Mouse (Mus musculus): ENCODE measurements around the gene Pde1b. TPM values are rescaled to one million over a fixed set of nuclear protein-coding genes. Genes with fewer than 3 reads are reported as not detected.

The Pde1b gene
- total RNA-seq (2018; cell fraction: chromatin; rRNA removed): 1,000 to 10,000 TPM in 2 of 26 experiments, 100 to 1,000 TPM in 24; 472 to 1,466 (median 641) TPM
- 10 to 100 TPM in 9 of 26 experiments, 1 to 10 TPM in 17; 3.8 to 25.8 (median 7.4) TPM for total RNA-seq (2018; cell fraction: cytosol; rRNA removed)
- 100 to 1,000 TPM; 123 to 577 (median 231) TPM for total RNA-seq (2018; cell fraction: nucleus; rRNA removed)
- polyA plus RNA-seq (2018): 11.3 to 21.5 TPM (median 12.8 TPM) in 3 replicates

DNA sequence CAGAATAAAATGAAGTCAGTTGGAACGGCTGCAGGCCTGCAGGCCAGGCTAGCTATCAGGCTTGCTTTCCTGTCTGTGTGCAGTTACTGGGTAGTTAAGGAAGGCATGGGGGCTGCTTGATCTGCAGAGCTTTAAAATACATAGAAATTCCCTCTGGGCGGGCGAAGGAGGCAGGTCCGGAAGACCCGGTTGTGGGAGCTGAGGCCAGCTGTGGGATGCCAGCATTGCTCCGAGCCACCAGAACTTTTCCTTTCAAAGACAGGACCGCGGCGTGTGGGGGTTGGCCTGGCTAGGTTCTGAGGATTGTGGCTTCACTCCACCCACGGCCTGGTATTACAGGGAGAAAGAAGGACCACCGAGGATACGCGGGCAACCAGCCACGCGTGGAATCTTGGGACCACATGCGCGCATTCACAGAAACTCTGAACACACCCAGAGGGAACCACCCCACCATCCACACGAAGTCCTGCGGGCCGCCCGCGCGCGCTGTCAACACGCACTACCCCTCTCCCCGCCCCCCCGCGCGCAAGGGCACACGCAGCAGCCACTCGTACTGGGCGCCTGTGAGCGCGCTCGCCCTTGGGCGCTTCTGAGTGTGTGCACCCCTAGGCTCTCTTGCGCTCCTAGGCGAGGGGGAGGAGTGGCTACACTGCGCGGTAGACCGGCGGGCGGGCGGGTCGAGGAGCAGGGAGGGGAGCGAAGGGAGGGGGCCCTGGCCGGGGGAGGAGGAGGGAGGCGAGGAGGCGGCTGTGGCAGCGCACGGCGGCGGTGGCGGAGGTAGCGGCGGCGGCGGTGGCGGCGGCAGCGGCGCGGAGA is at the start of gene Pde1b:
Gene Pde1b, plus strand, starts transcription at position 600 of the 816 bp plus-strand sequence.
- 13% methylated on average over 46 of the region's 63 CpGs for WGBS (ENCODE audit: missing documents)
- Histone ChIP-seq H3K27ac (no peak within 1 kb of the TSS), H3K36me3 (ENCODE audit: inconsistent target) (peaks cover 63% of the 10 kb centered on the region), H3K79me2 (ENCODE audit: inconsistent target) (no peaks in the 10 kb centered on the region), H3K4me3 (ENCODE audit: inconsistent target) (no peak within 1 kb of the TSS)

- 1% methylated on average over 13 of the region's 13 CpGs for WGBS (ENCODE audit: missing documents)
- peaks cover 51% of the 10 kb centered on the region for H3K79me2 ChIP-seq (ENCODE audit: inconsistent target)
- H3K4me3 ChIP-seq (ENCODE audit: inconsistent target): peak within 1 kb of the TSS; percentile 75
- H3K36me3 ChIP-seq (ENCODE audit: inconsistent target): peaks cover 29% of the 10 kb centered on the region; the same call in 1 of the 2 replicates
- H3K27ac ChIP-seq: peak within 1 kb of the TSS; percentile 85
These were observed 49.1 kb upstream of the Pde1b start, which contains the start of gene Nckap1l for GRCm38 (mm10) chr15:103453551-103454218. Gene Nckap1l (plus strand): TSS chr15:103453794.

DNA sequence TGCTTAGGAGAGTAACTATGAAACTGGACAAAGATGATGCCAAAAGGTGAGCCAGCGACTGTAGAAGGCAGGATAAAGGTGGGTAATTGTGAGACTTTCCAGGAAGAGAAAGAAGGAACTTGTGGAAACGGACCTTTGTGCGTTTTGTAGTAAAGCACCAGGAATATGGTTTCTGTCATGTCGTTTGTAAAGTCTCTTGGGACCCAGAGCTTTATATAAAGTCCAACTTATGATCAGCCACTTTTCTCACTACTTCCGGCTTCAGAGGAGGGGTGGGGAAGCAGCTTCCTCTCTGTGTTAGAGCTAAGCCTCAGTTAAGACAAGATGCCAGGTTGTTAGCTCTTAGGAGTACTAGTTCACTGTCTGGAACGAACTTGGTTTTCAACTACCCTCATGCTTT is 48.4 kb upstream of the Pde1b start:
- Histone ChIP-seq H3K4me3 (ENCODE audit: inconsistent target) (peak overlapping the region; percentile 75), H3K36me3 (ENCODE audit: inconsistent target) (peaks cover 37% of the 10 kb centered on the region; the same call in 1 of the 2 replicates), H3K79me2 (ENCODE audit: inconsistent target) (peaks cover 59% of the 10 kb centered on the region), H3K27ac (peak overlapping the region; percentile 85)
- WGBS (ENCODE audit: missing documents): 8% methylated on average over 6 of the region's 6 CpGs

GRCm38 (mm10) chr15:103462539-103463261 is 40.1 kb upstream of the Pde1b start:
- 23% methylated on average over 7 of the region's 7 CpGs for WGBS (ENCODE audit: missing documents)
- H3K27ac ChIP-seq: peak overlapping the region; percentile 70
- H3K4me3 ChIP-seq (ENCODE audit: inconsistent target): no peak overlapping the region

DNA sequence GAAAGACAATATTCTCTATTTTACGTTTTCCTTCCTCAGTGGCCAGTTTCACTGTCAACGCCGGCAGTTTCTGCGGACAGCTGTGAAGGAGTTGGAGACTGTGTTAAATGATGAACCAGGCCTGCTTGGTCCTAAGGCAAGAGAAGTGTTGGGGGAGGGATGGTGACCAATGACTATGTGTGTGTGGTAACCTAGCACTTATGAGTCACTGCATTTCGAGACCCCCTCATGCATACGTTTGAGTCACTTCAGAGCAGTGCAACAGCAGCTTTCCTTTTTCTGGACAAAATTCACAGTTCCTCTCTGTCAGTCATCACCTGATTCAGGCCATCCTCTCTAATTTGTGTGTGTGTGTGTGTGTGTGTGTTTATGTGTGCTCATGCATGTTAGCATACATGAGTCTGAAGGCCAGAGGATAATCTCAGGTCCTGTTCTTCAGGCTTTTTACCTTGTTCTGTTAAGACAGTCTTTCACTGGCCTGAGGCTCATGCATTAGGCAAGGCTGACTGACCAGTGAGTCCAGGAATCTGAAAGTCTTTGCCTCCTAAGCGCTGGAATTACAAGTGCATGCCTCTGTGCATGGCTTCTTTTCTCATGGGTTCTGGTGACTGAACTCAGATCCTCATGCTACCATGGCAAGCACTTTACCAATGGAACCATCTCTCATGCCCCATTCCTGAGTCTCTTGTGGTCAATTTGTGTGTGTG is 31.2 kb upstream of the Pde1b start:
- H3K27ac ChIP-seq: peak overlapping the region; percentile 8; the same call in 1 of the 2 replicates
- 53% methylated on average over 6 of the region's 7 CpGs for WGBS (ENCODE audit: missing documents)
- peaks cover 84% of the 10 kb centered on the region for H3K36me3 ChIP-seq (ENCODE audit: inconsistent target)
- no peak overlapping the region for H3K4me3 ChIP-seq (ENCODE audit: inconsistent target)
- H3K79me2 ChIP-seq (ENCODE audit: inconsistent target): peaks cover 61% of the 10 kb centered on the region

More at GRCm38 (mm10) chr15:103462539-103463261, 40.1 kb upstream of the Pde1b start:
- Histone ChIP-seq H3K79me2 (ENCODE audit: inconsistent target) (peaks cover 80% of the 10 kb centered on the region), H3K36me3 (ENCODE audit: inconsistent target) (peaks cover 78% of the 10 kb centered on the region)

DNA sequence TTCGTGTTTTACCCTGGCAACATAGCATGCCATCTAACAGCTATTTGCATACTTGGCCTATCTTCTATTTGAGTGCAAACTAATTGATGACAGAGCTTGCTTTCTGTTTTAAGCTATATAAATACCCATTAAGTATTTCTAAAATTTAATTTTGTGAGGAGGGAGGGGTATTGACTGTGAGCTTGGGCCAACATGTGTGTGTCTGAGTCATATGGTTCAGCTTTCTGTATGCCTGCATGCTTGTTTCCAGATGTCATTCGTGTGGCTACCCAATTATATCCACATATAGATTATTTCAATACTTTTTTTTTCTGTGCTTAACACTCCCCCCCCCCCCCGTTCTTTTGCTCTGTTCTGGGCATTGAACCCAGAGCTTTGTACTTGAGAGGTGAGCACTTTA is 30.6 kb upstream of the Pde1b start:
- 92% methylated on average over 2 of the region's 3 CpGs for WGBS (ENCODE audit: missing documents)
- H3K79me2 ChIP-seq (ENCODE audit: inconsistent target): peaks cover 54% of the 10 kb centered on the region
- peaks cover 77% of the 10 kb centered on the region for H3K36me3 ChIP-seq (ENCODE audit: inconsistent target)
- H3K4me3 ChIP-seq (ENCODE audit: inconsistent target): no peak overlapping the region
- H3K27ac ChIP-seq: no peak overlapping the region

GRCm38 (mm10) chr15:103473182-103473581 is 29.7 kb upstream of the Pde1b start:
- H3K79me2 ChIP-seq (ENCODE audit: inconsistent target): peaks cover 45% of the 10 kb centered on the region
- WGBS (ENCODE audit: missing documents): 98% methylated on average over 7 of the region's 7 CpGs
- H3K36me3 ChIP-seq (ENCODE audit: inconsistent target): peaks cover 76% of the 10 kb centered on the region

DNA sequence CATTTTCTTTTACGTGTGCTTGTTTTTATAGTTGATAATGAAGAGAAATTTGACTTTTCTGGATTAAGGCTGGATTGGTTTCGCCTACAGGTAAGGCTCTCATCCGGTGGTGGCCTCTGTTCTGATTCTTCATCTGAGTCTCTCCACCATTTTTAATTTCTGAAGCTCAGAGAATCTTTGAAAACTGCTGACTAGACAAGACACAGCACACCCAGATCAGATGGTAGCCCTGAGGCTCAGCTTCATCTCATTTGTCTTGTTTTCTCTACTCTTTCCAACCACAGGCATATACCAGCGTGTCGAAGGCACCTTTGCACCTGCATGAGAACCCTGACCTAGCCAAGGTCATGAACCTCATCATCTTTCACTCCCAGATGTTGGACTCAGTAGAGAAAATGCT is 29.1 kb upstream of the Pde1b start:
- WGBS (ENCODE audit: missing documents): 93% methylated on average over 5 of the region's 5 CpGs
- Histone ChIP-seq H3K79me2 (ENCODE audit: inconsistent target) (peaks cover 42% of the 10 kb centered on the region; the same call in 1 of the 2 replicates), H3K36me3 (ENCODE audit: inconsistent target) (peaks cover 77% of the 10 kb centered on the region), H3K4me3 (ENCODE audit: inconsistent target) (no peak overlapping the region), H3K27ac (no peak overlapping the region)

More at GRCm38 (mm10) chr15:103473182-103473581, 29.7 kb upstream of the Pde1b start:
- Histone ChIP-seq H3K4me3 (ENCODE audit: inconsistent target) (no peak overlapping the region), H3K27ac (no peak overlapping the region)

DNA sequence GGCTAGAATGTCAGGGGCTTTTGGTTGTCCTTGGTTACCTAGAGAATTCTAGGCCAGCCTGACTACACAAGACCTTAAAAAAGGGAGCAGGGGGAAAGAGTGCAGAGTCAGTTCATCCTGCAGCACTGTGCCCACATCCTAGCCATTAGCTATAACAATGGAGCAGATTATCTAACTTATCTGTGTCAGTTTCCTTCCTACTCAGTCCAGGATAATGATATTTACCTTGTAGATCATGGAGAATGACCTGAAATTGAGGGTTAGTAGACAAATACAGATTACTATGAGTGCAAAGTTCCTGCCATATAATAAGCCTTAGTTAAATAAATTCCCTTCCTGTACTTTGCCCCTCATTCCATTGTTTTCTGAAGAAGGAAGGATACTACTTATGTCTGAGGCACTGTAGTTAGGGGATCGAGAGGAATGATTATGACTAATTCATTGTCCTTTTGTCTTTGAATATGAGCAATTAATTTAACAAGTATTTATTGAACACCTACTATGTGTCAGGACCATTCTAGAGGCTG is 23.7 kb upstream of the Pde1b start:
- H3K79me2 ChIP-seq (ENCODE audit: inconsistent target): peaks cover 23% of the 10 kb centered on the region; the same call in 1 of the 2 replicates
- WGBS (ENCODE audit: missing documents): 100% methylated on average over 1 of the region's 1 CpGs
- H3K27ac ChIP-seq: no peak overlapping the region
- H3K4me3 ChIP-seq (ENCODE audit: inconsistent target): no peak overlapping the region
- peaks cover 88% of the 10 kb centered on the region for H3K36me3 ChIP-seq (ENCODE audit: inconsistent target)

GRCm38 (mm10) chr15:103480129-103480528 is 22.7 kb upstream of the Pde1b start:
- Histone ChIP-seq H3K36me3 (ENCODE audit: inconsistent target) (peaks cover 88% of the 10 kb centered on the region), H3K79me2 (ENCODE audit: inconsistent target) (peaks cover 28% of the 10 kb centered on the region; the same call in 1 of the 2 replicates), H3K4me3 (ENCODE audit: inconsistent target) (no peak overlapping the region), H3K27ac (no peak overlapping the region)
- 70% methylated on average over 2 of the region's 2 CpGs for WGBS (ENCODE audit: missing documents)

- peaks cover 28% of the 10 kb centered on the region; the same call in 1 of the 2 replicates for H3K79me2 ChIP-seq (ENCODE audit: inconsistent target)
- H3K36me3 ChIP-seq (ENCODE audit: inconsistent target): peaks cover 84% of the 10 kb centered on the region
- WGBS (ENCODE audit: missing documents): 70% methylated on average over 1 of the region's 1 CpGs
- H3K4me3 ChIP-seq (ENCODE audit: inconsistent target): no peak overlapping the region
- no peak overlapping the region for H3K27ac ChIP-seq
These were observed 20.3 kb upstream of the Pde1b start for GRCm38 (mm10) chr15:103482488-103482887.

- H3K4me3 ChIP-seq (ENCODE audit: inconsistent target): no peak overlapping the region
- peaks cover 24% of the 10 kb centered on the region; the same call in 1 of the 2 replicates for H3K79me2 ChIP-seq (ENCODE audit: inconsistent target)
- 100% methylated on average over 2 of the region's 2 CpGs for WGBS (ENCODE audit: missing documents)
- no peak overlapping the region for H3K27ac ChIP-seq
- peaks cover 68% of the 10 kb centered on the region for H3K36me3 ChIP-seq (ENCODE audit: inconsistent target)
These were observed 18.3 kb upstream of the Pde1b start for GRCm38 (mm10) chr15:103484490-103484889.

- 93% methylated on average over 3 of the region's 3 CpGs for WGBS (ENCODE audit: missing documents)
- Histone ChIP-seq H3K27ac (no peak overlapping the region), H3K4me3 (ENCODE audit: inconsistent target) (no peak overlapping the region), H3K79me2 (ENCODE audit: inconsistent target) (peaks cover 24% of the 10 kb centered on the region; the same call in 1 of the 2 replicates), H3K36me3 (ENCODE audit: inconsistent target) (peaks cover 69% of the 10 kb centered on the region)
These were observed 17.7 kb upstream of the Pde1b start for GRCm38 (mm10) chr15:103485106-103485505.
